Mouse (Mus musculus): ENCODE results near the gene Pdlim7. TPM values are rescaled to one million over a fixed set of nuclear protein-coding genes. Genes with fewer than 3 reads are reported as not detected.
A peak's percentile ranks its signal among the peaks of the same experiment; 100 is the strongest.

Pdlim7 gene
- polyA plus RNA-seq, 1 experiment from 2014 or later, result 37.5 TPM

- DNase-seq (ENCODE audit: low spot score), result peak; percentile 21
These were observed 47.5 kb downstream of the Pdlim7 start for GRCm38 (mm10) chr13:55465830-55466440.

- no peak for DNase-seq (ENCODE audit: low spot score)
These were observed 48.3 kb downstream of the Pdlim7 start for GRCm38 (mm10) chr13:55465184-55465583.

GRCm38 (mm10) chr13:55464027-55464884, 49.2 kb downstream of the Pdlim7 start, which contains the start of gene Prr7:
Gene Prr7, plus strand, starts transcription at chr13:55464267.
- peak; percentile 89 for DNase-seq (ENCODE audit: low spot score)

GRCm38 (mm10) chr13:55463399-55464026, 50.0 kb downstream of the Pdlim7 start:
- DNase-seq (ENCODE audit: low spot score), result no peak

DNA sequence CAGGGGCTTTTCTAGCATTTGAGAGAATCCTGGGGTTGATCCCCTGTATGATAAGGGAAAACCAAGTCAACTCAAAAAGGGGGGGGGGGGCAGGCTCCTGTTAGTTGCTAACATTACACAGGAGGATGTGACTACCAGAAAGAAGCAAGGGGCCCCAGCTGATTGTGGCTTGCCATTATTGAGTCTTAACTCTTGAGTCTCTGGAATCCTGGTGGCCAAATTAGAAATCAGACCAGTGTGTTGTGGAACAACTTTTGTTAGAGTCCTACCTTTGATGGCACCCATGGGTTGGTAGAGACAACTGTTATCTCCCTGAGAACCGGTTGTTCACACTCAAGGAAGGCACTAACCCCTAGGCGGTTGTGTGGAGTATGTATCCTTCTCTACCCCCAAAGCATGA, 50.5 kb downstream of the Pdlim7 start:
- peak; percentile 36 for DNase-seq (ENCODE audit: low spot score)

DNA sequence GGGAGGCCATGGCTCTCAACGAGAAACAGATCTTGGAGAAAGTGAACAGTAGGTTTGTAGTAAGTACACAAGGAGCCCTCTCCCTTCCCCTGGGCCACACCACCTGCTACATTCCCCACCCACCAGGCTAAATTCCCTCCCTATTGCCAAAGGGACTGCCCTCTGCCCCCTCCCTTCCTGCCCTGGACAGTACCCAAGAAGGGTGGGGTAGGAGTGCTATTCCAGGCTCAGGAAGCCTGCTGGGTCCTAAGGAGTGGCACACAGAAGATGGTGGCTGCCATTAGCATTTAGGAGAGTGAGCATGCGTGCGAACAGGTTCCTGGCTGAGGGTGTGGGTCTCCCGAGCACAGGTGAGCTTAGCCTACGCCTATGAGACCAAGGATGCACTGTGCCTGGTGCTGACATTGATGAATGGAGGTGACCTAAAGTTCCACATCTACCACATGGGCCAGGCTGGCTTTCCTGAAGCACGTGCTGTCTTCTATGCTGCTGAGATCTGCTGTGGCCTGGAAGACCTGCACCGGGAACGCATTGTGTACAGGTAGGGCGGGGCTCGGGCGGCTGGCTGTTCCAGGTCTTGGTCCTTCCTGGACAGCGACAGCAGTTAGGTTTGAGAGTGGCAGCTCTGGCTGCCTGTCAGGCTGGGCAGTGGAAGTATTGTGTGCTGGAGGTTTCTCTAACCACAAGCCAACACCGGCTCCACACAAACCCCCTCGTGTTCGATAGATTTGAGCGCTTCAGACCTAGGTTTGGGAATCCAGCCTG, 61.5 kb downstream of the Pdlim7 start:
- no peak for DNase-seq (ENCODE audit: low spot score)

DNA sequence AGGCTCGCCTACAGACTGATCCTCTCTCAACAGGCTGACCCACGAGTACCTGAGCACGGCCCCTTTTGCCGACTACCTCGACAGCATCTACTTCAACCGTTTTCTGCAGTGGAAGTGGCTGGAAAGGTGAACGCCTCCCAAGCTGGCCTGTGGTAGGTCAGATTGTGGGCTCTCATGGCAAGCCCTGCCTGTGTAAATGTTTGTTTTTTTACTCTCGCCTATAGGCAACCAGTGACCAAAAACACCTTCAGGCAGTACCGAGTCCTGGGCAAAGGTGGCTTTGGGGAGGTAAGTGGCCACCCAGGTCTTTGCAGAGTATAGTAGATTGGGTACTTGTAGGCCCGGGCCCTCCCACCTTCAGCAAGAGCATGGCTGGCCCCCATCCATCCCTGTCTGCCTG, 62.2 kb downstream of the Pdlim7 start:
- no peak for DNase-seq (ENCODE audit: low spot score)

DNA sequence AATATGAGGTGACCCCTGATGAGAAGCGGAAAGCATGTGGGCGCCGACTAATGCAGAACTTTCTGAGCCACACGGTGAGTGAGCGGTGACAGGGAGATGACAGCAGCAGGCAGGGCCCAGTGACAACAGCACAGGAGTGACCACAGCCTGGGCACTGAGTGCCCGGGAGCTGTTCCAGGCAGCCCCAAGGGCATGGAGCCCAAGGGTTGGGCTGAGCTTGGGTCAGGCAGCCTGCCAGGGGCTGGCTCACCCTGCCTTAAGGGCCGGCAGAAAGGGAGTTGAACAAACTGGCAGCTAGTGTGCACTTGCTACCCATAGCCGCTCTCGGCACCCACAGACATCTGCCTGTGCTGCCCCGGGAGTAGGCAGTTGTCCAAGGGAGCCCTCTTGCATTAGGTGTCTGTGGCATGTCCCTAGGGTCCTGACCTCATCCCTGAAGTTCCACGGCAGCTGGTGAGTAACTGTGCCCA, 62.9 kb downstream of the Pdlim7 start:
- DNase-seq (ENCODE audit: low spot score), result no peak

- peak; percentile 71 for DNase-seq (ENCODE audit: low spot score)
These were observed 63.6 kb downstream of the Pdlim7 start for GRCm38 (mm10) chr13:55449679-55450441.

- DNase-seq (ENCODE audit: low spot score), result peak; percentile 50
These were observed 64.3 kb downstream of the Pdlim7 start for GRCm38 (mm10) chr13:55449205-55449604.

GRCm38 (mm10) chr13:55448131-55448530, 65.3 kb downstream of the Pdlim7 start:
- no peak for DNase-seq (ENCODE audit: low spot score)

DNA sequence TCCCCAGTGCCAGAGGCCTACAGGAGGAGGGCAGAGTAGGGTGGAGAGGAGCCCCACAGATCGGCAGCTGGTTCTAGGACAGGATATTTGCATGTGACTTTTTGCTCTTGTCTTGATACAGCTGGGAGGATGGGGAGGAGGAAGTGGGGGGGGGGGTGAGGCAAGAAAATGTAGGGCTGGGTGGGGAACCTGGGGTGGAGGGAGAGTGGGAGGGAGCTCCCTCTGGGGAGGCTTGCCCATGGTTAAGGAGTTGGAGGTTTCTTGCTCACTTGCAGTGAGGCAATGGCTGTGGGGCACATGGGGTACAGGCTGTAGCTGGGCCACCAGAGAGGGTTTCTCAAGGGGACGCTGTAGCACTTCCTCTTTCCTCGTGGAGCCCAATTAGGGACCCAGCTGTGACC, 65.9 kb downstream of the Pdlim7 start:
- DNase-seq (ENCODE audit: low spot score), result peak; percentile 82

DNA sequence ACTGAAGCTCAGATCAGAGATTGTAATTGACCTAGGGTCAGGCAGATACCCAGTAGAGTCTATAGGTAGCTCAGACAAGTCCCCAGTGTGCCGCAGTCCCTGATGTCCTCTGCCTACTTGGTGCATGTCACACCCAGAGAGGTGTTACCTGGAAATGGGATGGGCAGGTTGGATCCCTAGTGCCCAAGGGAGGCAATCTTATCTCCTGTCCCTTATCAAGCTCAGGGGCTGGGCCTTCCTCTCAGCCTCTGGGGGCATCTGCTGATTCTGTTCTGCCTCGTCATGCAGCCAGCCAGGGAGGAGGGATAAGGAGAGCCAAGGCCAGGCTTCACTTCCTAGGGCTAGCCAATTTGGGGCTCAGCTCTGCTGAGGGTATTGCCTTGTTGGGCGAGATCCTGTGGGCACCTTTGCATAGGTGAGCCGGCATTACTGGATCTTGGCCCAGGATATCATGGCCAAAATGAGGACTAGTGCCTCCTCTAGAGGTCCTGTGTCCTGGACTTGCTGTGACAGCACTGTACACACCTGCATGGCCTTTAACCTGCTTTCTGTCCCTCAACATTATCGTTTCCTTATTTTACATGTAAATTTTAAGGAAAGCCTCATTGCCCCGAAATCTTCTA, 66.9 kb downstream of the Pdlim7 start:
- no peak for DNase-seq (ENCODE audit: low spot score)

Small RNAs within 50 kb of the gene (microRNA-seq; reads per million reads assigned to microRNA genes)
- gene Mir6943 (ENCODE audit: borderline number of aligned reads) (1.7 reads per million), gene Mir6944 (ENCODE audit: borderline number of aligned reads) (not detected), gene Mir6945 (ENCODE audit: borderline number of aligned reads) (1.7 reads per million)

Other genes starting within 250 kb of the Pdlim7 start
- 434 and 456 TPM in 2 replicates for gene Prelid1, start 193.2 kb downstream of the Pdlim7 start, polyA plus RNA-seq (2015; fragmentation: Nextera tagmentation; extraction: Ambion mirVana)
- gene Rab24, start 191.7 kb downstream of the Pdlim7 start, polyA plus RNA-seq (2015; fragmentation: Nextera tagmentation; extraction: Ambion mirVana), result 99.1 and 105 TPM in 2 replicates
- gene Mxd3, start 183.9 kb downstream of the Pdlim7 start, polyA plus RNA-seq (2015; fragmentation: Nextera tagmentation; extraction: Ambion mirVana), result 57.9 and 66.6 TPM in 2 replicates
- 94.2 and 97.1 TPM in 2 replicates for gene Lman2, start 150.9 kb downstream of the Pdlim7 start, polyA plus RNA-seq (2015; fragmentation: Nextera tagmentation; extraction: Ambion mirVana)
- gene Rgs14, start 143.9 kb downstream of the Pdlim7 start, polyA plus RNA-seq (2015; fragmentation: Nextera tagmentation; extraction: Ambion mirVana), result 53.6 and 62.3 TPM in 2 replicates
- gene Slc34a1, start 115.5 kb downstream of the Pdlim7 start, polyA plus RNA-seq (2015; fragmentation: Nextera tagmentation; extraction: Ambion mirVana), result 0.06 and 0.07 TPM in 2 replicates
- not detected in 2 replicates for gene Pfn3, start 98.4 kb downstream of the Pdlim7 start, polyA plus RNA-seq (2015; fragmentation: Nextera tagmentation; extraction: Ambion mirVana)
- gene F12, start 86.9 kb downstream of the Pdlim7 start, polyA plus RNA-seq (2015; fragmentation: Nextera tagmentation; extraction: Ambion mirVana), result 0.12 TPM in 1 of 2 replicates, not detected in the other
- 76.9 and 87.8 TPM in 2 replicates for gene Grk6, start 68.6 kb downstream of the Pdlim7 start, polyA plus RNA-seq (2015; fragmentation: Nextera tagmentation; extraction: Ambion mirVana)
- 0.27 and 0.46 TPM in 2 replicates for gene Prr7, start 49.4 kb downstream of the Pdlim7 start, polyA plus RNA-seq (2015; fragmentation: Nextera tagmentation; extraction: Ambion mirVana)
- 8.4 and 9.3 TPM in 2 replicates for gene Dbn1, start 25.6 kb downstream of the Pdlim7 start, polyA plus RNA-seq (2015; fragmentation: Nextera tagmentation; extraction: Ambion mirVana)
- 2.6 and 2.7 TPM in 2 replicates for gene Dok3, start 15.6 kb upstream of the Pdlim7 start, polyA plus RNA-seq (2015; fragmentation: Nextera tagmentation; extraction: Ambion mirVana)
- 51.6 and 54.2 TPM in 2 replicates for gene Ddx41, start 23.0 kb upstream of the Pdlim7 start, polyA plus RNA-seq (2015; fragmentation: Nextera tagmentation; extraction: Ambion mirVana)
- gene Fam193b, start 57.4 kb upstream of the Pdlim7 start, polyA plus RNA-seq (2015; fragmentation: Nextera tagmentation; extraction: Ambion mirVana), result 39.6 and 50.0 TPM in 2 replicates
- 117 and 129 TPM in 2 replicates for gene Tmed9, start 60.1 kb upstream of the Pdlim7 start, polyA plus RNA-seq (2015; fragmentation: Nextera tagmentation; extraction: Ambion mirVana)
- 20.2 and 24.1 TPM in 2 replicates for gene B4galt7, start 86.2 kb upstream of the Pdlim7 start, polyA plus RNA-seq (2015; fragmentation: Nextera tagmentation; extraction: Ambion mirVana)
- 35.9 and 38.3 TPM in 2 replicates for gene Caml, start 109.3 kb upstream of the Pdlim7 start, polyA plus RNA-seq (2015; fragmentation: Nextera tagmentation; extraction: Ambion mirVana)
- gene Ddx46, start 121.4 kb upstream of the Pdlim7 start, polyA plus RNA-seq (2015; fragmentation: Nextera tagmentation; extraction: Ambion mirVana), result 37.0 and 39.1 TPM in 2 replicates
- 35.1 and 45.0 TPM in 2 replicates for gene B230219D22Rik, start 179.4 kb upstream of the Pdlim7 start, polyA plus RNA-seq (2015; fragmentation: Nextera tagmentation; extraction: Ambion mirVana)
- gene Txndc15, start 201.0 kb upstream of the Pdlim7 start, polyA plus RNA-seq (2015; fragmentation: Nextera tagmentation; extraction: Ambion mirVana), result 96.5 and 98.7 TPM in 2 replicates
- 56.1 and 63.8 TPM in 2 replicates for gene Pcbd2, start 213.7 kb upstream of the Pdlim7 start, polyA plus RNA-seq (2015; fragmentation: Nextera tagmentation; extraction: Ambion mirVana)